Mouse (Mus musculus): ENCODE measurements around the gene Nkx2-3.

DNA sequence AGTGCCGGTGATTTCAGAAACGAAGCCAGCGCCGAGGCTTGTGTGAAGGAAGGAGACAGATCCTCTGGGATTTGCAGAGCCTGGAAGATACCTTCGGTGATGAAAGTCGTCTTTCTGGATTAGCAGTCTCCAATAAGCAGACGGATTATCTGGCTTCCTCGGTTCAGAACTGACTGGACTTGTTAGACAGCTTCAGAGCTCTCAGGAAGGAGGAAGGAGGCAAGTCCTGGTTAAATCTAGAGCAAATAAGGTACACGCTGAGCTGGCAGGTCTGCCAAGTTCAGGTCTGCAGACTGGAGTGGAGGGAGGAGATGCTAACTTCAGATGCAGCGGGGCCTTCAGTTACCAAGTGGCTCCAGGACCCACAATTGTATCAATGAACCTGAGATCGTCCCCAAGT is 29.7 kb downstream of the Nkx2-3 start:
- TF ChIP-seq GATA1 (IDR thresholded peaks at IDR 0.05; ENCODE audit: low read length) (no peak), TAL1 (IDR thresholded peaks at IDR 0.05; ENCODE audit: low read length) (no peak)

All from erythroblast, embryonic 14.5 days (primary cell).